Mouse (Mus musculus): ENCODE data around the gene Ndufs8. TPM values are rescaled to one million over a fixed set of nuclear protein-coding genes. Genes with fewer than 3 reads are reported as not detected.

Ndufs8 gene
- total RNA-seq, 4 experiments from 2014 or later = 114 to 145 (median 126) TPM

GRCm38 (mm10) chr19:3905261-3905969, 7.2 kb downstream of the Ndufs8 start:
- no peak for DNase-seq (ENCODE audit: low spot score in 2 of 2)

GRCm38 (mm10) chr19:3904363-3904675, 8.3 kb downstream of the Ndufs8 start:
- DNase-seq (ENCODE audit: low spot score in 2 of 2) = no peak

- no peak for DNase-seq (ENCODE audit: low spot score in 2 of 2)
Observed at GRCm38 (mm10) chr19:3903648-3904362, 8.8 kb downstream of the Ndufs8 start.

GRCm38 (mm10) chr19:3902966-3903365, 9.6 kb downstream of the Ndufs8 start:
- no peak for DNase-seq (ENCODE audit: low spot score in 2 of 2)

GRCm38 (mm10) chr19:3899618-3900017, 13.0 kb downstream of the Ndufs8 start:
- no peak for DNase-seq (ENCODE audit: low spot score in 2 of 2)

GRCm38 (mm10) chr19:3898952-3899351, 13.6 kb downstream of the Ndufs8 start:
- DNase-seq (ENCODE audit: low spot score in 2 of 2) = no peak

- DNase-seq (ENCODE audit: low spot score in 2 of 2) = no peak
Observed at GRCm38 (mm10) chr19:3897557-3897956, 15.0 kb downstream of the Ndufs8 start.

GRCm38 (mm10) chr19:3896208-3896607, 16.4 kb downstream of the Ndufs8 start:
- DNase-seq (ENCODE audit: low spot score in 2 of 2) = no peak

- DNase-seq (ENCODE audit: low spot score in 2 of 2) = no peak
Observed at GRCm38 (mm10) chr19:3895171-3895631, 17.4 kb downstream of the Ndufs8 start.

GRCm38 (mm10) chr19:3894294-3894693, 18.3 kb downstream of the Ndufs8 start:
- DNase-seq (ENCODE audit: low spot score in 2 of 2) = no peak

- DNase-seq (ENCODE audit: low spot score in 2 of 2) = no peak
Observed at GRCm38 (mm10) chr19:3893545-3894116, 18.9 kb downstream of the Ndufs8 start.

GRCm38 (mm10) chr19:3890181-3890580, 22.4 kb downstream of the Ndufs8 start:
- DNase-seq (ENCODE audit: low spot score in 2 of 2) = no peak

- no peak for DNase-seq (ENCODE audit: low spot score in 2 of 2)
Observed at GRCm38 (mm10) chr19:3889096-3889495, 23.5 kb downstream of the Ndufs8 start.

GRCm38 (mm10) chr19:3884325-3884990, 28.1 kb downstream of the Ndufs8 start:
- DNase-seq (ENCODE audit: low spot score in 2 of 2) = no peak

GRCm38 (mm10) chr19:3882214-3882613, 30.4 kb downstream of the Ndufs8 start:
- no peak for DNase-seq (ENCODE audit: low spot score in 2 of 2)

- DNase-seq (ENCODE audit: low spot score in 2 of 2) = no peak
Observed at GRCm38 (mm10) chr19:3880054-3880848, 32.3 kb downstream of the Ndufs8 start.

- no peak for DNase-seq (ENCODE audit: low spot score in 2 of 2)
Observed at GRCm38 (mm10) chr19:3875045-3875444, 37.5 kb downstream of the Ndufs8 start.

GRCm38 (mm10) chr19:3872373-3872772, 40.2 kb downstream of the Ndufs8 start:
- DNase-seq (ENCODE audit: low spot score in 2 of 2) = no peak

- DNase-seq (ENCODE audit: low spot score in 2 of 2) = no peak
Observed at GRCm38 (mm10) chr19:3871468-3871867, 41.1 kb downstream of the Ndufs8 start.

- DNase-seq (ENCODE audit: low spot score in 2 of 2) = no peak
Observed at GRCm38 (mm10) chr19:3868290-3868689, 44.3 kb downstream of the Ndufs8 start.

- no peak for DNase-seq (ENCODE audit: low spot score in 2 of 2)
Observed at GRCm38 (mm10) chr19:3864960-3865359, 47.6 kb downstream of the Ndufs8 start.
